Mouse (Mus musculus): ENCODE measurements around the gene Zdhhc12. TPM values are rescaled to one million over a fixed set of nuclear protein-coding genes. Genes with fewer than 3 reads are reported as not detected.
"Not testable (repeated sequence)": the region's sequence is repeated elsewhere in the genome, so short reads cannot be mapped to it uniquely, and the experiment has no call there.

The Zdhhc12 gene
- 19.5 and 25.7 TPM in 2 replicates for total RNA-seq (2014; rRNA removed)
- 20.8 and 23.3 TPM in 2 replicates for polyA plus RNA-seq (2015; fragmentation: Nextera tagmentation; extraction: Ambion mirVana)

DNA sequence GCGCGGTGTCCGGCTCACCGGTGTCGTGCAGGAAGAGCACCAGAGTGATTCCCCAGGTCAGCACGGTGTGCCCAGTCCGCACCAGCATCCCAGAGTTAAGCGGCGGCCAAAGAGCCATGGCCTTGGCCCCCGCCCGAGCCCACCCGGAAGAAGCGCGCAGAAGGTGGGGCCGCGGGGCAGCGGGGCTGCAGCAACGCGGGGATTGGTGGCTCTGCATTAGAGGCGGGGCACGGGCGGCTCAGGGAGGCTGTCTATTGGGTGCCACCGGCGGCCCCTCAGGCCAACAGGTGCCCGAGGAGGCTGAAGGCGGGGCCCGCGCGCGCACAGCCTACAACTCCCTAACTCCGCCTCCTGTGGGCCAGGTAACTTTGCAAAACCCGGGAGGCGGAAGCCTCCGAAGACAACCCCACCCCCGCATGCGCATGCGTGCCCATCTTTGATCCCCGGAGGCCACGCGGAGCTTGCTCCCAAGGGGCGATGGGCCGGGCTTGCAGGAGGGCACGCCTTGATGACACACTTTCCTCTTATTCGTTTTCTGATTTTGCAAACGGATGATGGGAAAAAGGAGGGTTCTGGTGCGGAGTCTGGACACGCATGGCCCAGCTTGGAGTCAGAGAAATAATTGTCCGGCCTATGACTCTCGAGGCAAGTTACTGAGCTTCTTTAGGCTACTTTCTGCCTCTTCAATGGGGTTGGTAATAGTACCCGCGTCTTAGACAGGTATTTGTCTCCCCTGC, at the start of gene Zdhhc12:
TSS of gene Zdhhc12 (minus strand) at position 178 of the 737 bp plus-strand sequence.
- Histone ChIP-seq H3K27ac (ENCODE audit: low read depth, low read length) (peak within 1 kb of the TSS; percentile 47; the same call in 1 of the 2 replicates), H3K36me3 (ENCODE audit: insufficient read depth) (peaks cover 29% of the 10 kb centered on the region), H3K4me1 (ENCODE audit: insufficient read depth) (no peaks in the 10 kb centered on the region), H3K4me3 (ENCODE audit: low read depth, low read length) (peak within 1 kb of the TSS; percentile 54), H3K4me2 (ENCODE audit: low read depth) (peak within 1 kb of the TSS; percentile 89), H3K9me3 (ENCODE audit: low read length) (no peaks in the 10 kb centered on the region), H3K9ac (peak within 1 kb of the TSS; percentile 59), H3K27me3 (ENCODE audit: insufficient read depth, low read length) (no peaks in the 10 kb centered on the region)
- ATAC-seq (peak; percentile 97), DNase-seq (peak; percentile 95)
- no peak; the same call in 1 of the 2 replicates for TF ChIP-seq CTCF (IDR thresholded peaks at IDR 0.05; ENCODE audit: low read depth)
- WGBS, result 1% methylated on average over 51 of the region's 51 CpGs

- 92% methylated on average over 4 of the region's 4 CpGs for WGBS
These were observed 46.6 kb upstream of the Zdhhc12 start for GRCm38 (mm10) chr2:30140021-30140420.

DNA sequence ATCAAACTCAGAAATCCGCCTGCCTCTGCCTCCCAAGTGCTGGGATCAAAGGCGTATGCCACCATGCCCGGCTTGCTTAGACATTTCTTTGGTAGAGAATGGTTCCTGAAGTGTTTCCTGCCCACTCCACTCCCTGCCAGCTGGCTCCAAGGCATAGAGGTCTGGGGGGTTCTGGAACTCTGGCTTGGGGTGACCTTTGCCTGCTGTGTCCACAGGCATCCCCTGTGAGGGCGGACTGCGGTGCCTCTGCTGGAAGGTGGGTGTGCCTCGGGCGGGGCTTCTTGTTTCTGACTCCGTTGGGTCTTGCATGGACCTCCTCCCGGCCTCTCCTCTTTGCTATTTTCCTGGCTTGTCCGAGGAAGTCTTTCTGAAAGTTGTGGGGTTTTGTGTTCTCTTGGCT, 43.0 kb upstream of the Zdhhc12 start:
- 90% methylated on average over 10 of the region's 10 CpGs for WGBS
- no peak for TF ChIP-seq CTCF (IDR thresholded peaks at IDR 0.05; ENCODE audit: low read depth)
- Histone ChIP-seq H3K36me3 (ENCODE audit: insufficient read depth) (peaks cover 30% of the 10 kb centered on the region), H3K4me3 (ENCODE audit: low read depth, low read length) (no peak overlapping the region), H3K9ac (no peak overlapping the region), H3K9me3 (ENCODE audit: low read length) (no peaks in the 10 kb centered on the region), H3K27me3 (ENCODE audit: insufficient read depth, low read length) (no peaks in the 10 kb centered on the region), H3K27ac (ENCODE audit: low read depth, low read length) (no peak overlapping the region), H3K4me2 (ENCODE audit: low read depth) (no peak overlapping the region), H3K4me1 (ENCODE audit: insufficient read depth) (peaks cover 21% of the 10 kb centered on the region)
- ATAC-seq, result no peak
- DNase-seq, result no peak

More at GRCm38 (mm10) chr2:30140021-30140420, 46.6 kb upstream of the Zdhhc12 start:
- H3K27ac ChIP-seq (ENCODE audit: low read depth, low read length); H3K4me2 ChIP-seq (ENCODE audit: low read depth); H3K9me3 ChIP-seq (ENCODE audit: low read length); H3K4me1 ChIP-seq (ENCODE audit: insufficient read depth); H3K9ac ChIP-seq; H3K27me3 ChIP-seq (ENCODE audit: insufficient read depth, low read length); DNase-seq; H3K4me3 ChIP-seq (ENCODE audit: low read depth, low read length); ATAC-seq: not testable (repeated sequence)
- peaks cover 64% of the 10 kb centered on the region for H3K36me3 ChIP-seq (ENCODE audit: insufficient read depth)

DNA sequence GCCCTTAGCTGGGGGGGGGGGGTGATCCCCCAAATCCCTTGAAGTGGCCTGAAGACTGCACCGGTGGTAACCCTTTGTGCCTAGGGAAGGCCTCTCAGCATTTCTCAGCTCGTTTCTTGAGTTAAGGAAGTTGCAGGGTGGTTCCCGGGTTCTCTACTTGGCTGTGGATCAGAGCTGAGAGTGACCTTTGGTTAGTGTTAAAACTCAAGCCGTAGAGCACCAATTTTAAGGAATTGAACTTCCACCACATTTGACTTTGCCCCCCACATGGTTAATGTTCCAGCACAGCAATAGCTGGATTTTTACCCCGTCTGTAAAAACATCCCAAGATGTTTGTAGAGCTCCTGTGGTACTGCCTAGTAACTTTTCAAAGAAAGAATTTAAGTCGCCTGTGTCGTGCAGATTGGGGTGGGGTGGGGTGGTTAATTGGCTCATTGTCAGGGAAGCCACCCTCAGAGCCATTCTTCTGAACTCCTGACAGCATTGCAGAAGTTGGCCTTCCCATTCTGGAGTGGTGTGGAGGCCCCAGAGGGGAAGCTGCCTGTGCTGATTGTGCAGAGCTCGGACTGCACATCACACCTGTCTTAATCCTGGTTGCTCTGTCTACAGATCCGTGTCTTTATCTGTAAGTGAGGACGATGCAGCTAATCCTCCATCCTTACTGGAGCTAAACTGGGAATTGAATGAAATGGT, 41.6 kb upstream of the Zdhhc12 start:
- peaks cover 21% of the 10 kb centered on the region for H3K4me1 ChIP-seq (ENCODE audit: insufficient read depth)
- peak overlapping the region; percentile 88 for H3K4me3 ChIP-seq (ENCODE audit: low read depth, low read length)
- peaks cover 17% of the 10 kb centered on the region for H3K36me3 ChIP-seq (ENCODE audit: insufficient read depth)
- H3K4me2 ChIP-seq (ENCODE audit: low read depth), result peak overlapping the region; percentile 88
- no peaks in the 10 kb centered on the region for H3K27me3 ChIP-seq (ENCODE audit: insufficient read depth, low read length)
- no peaks in the 10 kb centered on the region for H3K9me3 ChIP-seq (ENCODE audit: low read length)
- 48% methylated on average over 10 of the region's 10 CpGs for WGBS
- H3K9ac ChIP-seq, result peak overlapping the region; percentile 77; the same call in 1 of the 2 replicates
- no peak for TF ChIP-seq CTCF (IDR thresholded peaks at IDR 0.05; ENCODE audit: low read depth)
- DNase-seq (no peak), ATAC-seq (no peak)
- H3K27ac ChIP-seq (ENCODE audit: low read depth, low read length), result no peak overlapping the region

DNA sequence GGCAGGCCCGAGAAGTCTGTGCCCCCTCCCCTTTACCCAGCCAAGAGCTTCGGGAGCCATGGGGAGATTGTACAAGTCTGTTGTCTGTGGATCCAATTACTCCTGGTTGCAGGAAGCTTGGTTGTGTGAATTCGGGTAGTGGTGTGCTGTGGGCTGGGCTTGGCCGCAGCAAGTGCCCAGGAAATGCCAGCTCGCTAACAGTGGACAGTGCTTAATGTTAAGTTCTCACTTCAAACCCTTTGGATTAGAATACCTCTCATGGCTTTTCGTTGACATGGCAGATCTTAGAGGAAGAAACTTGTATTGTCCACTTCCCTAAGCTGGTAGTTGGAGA, 40.9 kb upstream of the Zdhhc12 start:
- ATAC-seq, result no peak
- no peak for TF ChIP-seq CTCF (IDR thresholded peaks at IDR 0.05; ENCODE audit: low read depth)
- H3K27ac ChIP-seq (ENCODE audit: low read depth, low read length), result peak overlapping the region; percentile 69

DNA sequence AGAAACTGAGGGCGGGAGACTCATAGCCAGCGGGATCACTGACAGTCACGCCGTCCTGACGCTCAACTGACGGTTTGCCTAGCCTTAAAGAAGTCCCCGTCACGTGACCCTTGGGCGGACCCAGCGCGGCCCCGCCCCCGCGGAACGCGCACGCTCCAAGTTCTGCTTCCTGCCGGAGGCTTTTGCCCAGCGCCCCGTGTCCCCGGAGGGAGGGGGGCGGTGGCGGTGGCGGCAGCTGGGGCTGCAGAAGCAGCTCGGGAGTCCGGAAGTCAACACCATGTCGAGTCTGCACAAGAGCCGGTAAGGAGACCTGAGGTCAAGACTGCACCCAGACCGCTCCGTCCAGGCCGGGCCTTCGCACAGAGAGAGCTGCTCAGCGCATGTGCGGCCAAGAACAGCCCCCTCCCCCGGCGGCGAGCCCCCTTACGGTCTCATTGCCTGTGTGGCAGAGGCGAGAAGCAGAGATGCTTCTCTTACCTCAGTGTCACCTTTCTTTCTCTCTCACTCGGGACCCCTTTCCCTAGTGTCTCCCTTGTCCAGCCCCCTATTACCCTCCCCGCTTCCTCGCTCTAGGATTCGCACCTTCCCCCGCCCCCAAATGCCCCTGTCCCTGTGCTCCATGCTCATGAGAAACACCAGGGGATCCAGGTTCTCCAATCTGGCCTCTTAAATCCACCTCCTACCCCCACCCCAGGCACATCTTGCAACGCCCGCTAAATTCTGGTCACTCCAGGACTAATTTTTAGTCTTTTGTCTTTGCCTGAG, 40.3 kb upstream of the Zdhhc12 start, which contains the start of gene Tbc1d13:
TSS of gene Tbc1d13 (plus strand) at position 134 of the 765 bp plus-strand sequence.
- Histone ChIP-seq H3K4me2 (ENCODE audit: low read depth) (peak within 1 kb of the TSS; percentile 88), H3K9ac (peak within 1 kb of the TSS; percentile 77), H3K36me3 (ENCODE audit: insufficient read depth) (peaks cover 10% of the 10 kb centered on the region), H3K9me3 (ENCODE audit: low read length) (no peaks in the 10 kb centered on the region), H3K27ac (ENCODE audit: low read depth, low read length) (peak within 1 kb of the TSS; percentile 69), H3K27me3 (ENCODE audit: insufficient read depth, low read length) (no peaks in the 10 kb centered on the region), H3K4me1 (ENCODE audit: insufficient read depth) (peaks cover 21% of the 10 kb centered on the region), H3K4me3 (ENCODE audit: low read depth, low read length) (peak within 1 kb of the TSS; percentile 88)
- DNase-seq (peak; percentile 95), ATAC-seq (peak; percentile 98)
- WGBS, result under 1% methylated on average over 46 of the region's 46 CpGs
- TF ChIP-seq CTCF (IDR thresholded peaks at IDR 0.05; ENCODE audit: low read depth), result 0 out of 2 replicates have a peak, but pooled peaks have one; percentile 19

More for the DNA sequence above, 40.9 kb upstream of the Zdhhc12 start:
- DNase-seq, result no peak
- Histone ChIP-seq H3K27me3 (ENCODE audit: insufficient read depth, low read length) (no peaks in the 10 kb centered on the region), H3K36me3 (ENCODE audit: insufficient read depth) (peaks cover 14% of the 10 kb centered on the region), H3K9ac (peak overlapping the region; percentile 77), H3K9me3 (ENCODE audit: low read length) (no peaks in the 10 kb centered on the region), H3K4me3 (ENCODE audit: low read depth, low read length) (peak overlapping the region; percentile 88), H3K4me1 (ENCODE audit: insufficient read depth) (peaks cover 21% of the 10 kb centered on the region), H3K4me2 (ENCODE audit: low read depth) (peak overlapping the region; percentile 88)
- WGBS, result 24% methylated on average over 6 of the region's 6 CpGs

All from forebrain, postnatal 0 days (tissue).